Mouse (Mus musculus) thymus, postnatal 4 days (tissue): ENCODE data around the gene Vmn1r176.
"Not testable (repeated sequence)": the region's sequence is repeated elsewhere in the genome, so short reads cannot be mapped to it uniquely, and the experiment has no call there.

Source experiments
- DNase-seq: peaks from one replicate; pipeline ENCODE4 v3.0.0; 2021

Gene Vmn1r176

GRCm38 (mm10) chr7:23837272-23837671 lies at the start of gene Vmn1r176:
Vmn1r176 (minus strand) TSS chr7:23837372.
- not testable (repeated sequence) for DNase-seq

- DNase-seq: not testable (repeated sequence)
Observed at GRCm38 (mm10) chr7:23876918-23877317, 39.7 kb upstream of the Vmn1r176 start.

- DNase-seq: not testable (repeated sequence)
Observed at GRCm38 (mm10) chr7:23866349-23866748, 29.2 kb upstream of the Vmn1r176 start, which contains the start of gene Vmn1r177. Vmn1r177 (minus strand) TSS chr7:23866449.

- not testable (repeated sequence) for DNase-seq
Observed at GRCm38 (mm10) chr7:23810543-23810942, 26.6 kb downstream of the Vmn1r176 start, which contains the start of gene Vmn1r175. Vmn1r175 (minus strand) TSS chr7:23810643.

GRCm38 (mm10) chr7:23784526-23784925 lies 52.6 kb downstream of the Vmn1r176 start:
- no peak for DNase-seq
